Mouse (Mus musculus) Patski (cell line): ENCODE results near the gene 4921530L21Rik. TPM values are rescaled to one million over a fixed set of nuclear protein-coding genes. Genes with fewer than 3 reads are reported as not detected.

Experiments
- ATAC-seq: fragments of 100-300 bp; one replicate; pipeline ENCODE4 v1.8.0; 2021
- CTCF ChIA-PET: fragments of 350-600 bp; sonication (Branson Sonifier 250); formaldehyde crosslinking; loops from one replicate; lab custom pipeline; 2022; ENCODE audit warnings: inconsistent platforms; lab: Charles Lee
- POLR2A ChIA-PET: fragments of 350-600 bp; sonication (Branson Sonifier 250); formaldehyde crosslinking; loops from one replicate; lab custom pipeline; 2022; ENCODE audit warnings: antibody characterized with exemption, inconsistent platforms; lab: Charles Lee
- DNase-seq: peaks from one replicate; pipeline ENCODE4 v3.0.0-alpha.2; 2011; ENCODE audit warnings: low read depth, low spot score
- H3K27me3 ChIP-seq: fragments of 371-371 bp; one replicate; pipeline ENCODE4 v1.5.1; 2021
- CTCF ChIP-seq: fragments of 100-300 bp; IDR thresholded peaks from one replicate; pipeline ENCODE4 v1.5.1; 2021
- in situ Hi-C: fragments of 300-500 bp; cut with MboI; formaldehyde crosslinking; loops from 3 replicates; pipeline ENCODE4 v1.11.1; 2018; ENCODE audit warnings: low pct_unique_long_range_greater_than_20kb, mixed read lengths
- polyA plus RNA-seq: library from polyadenylated mRNA; unstranded; gene quantifications from one replicate; pipeline ENCODE4 v1.2.3, GENCODE M21; 2021

Gene 4921530L21Rik
- polyA plus RNA-seq = not detected

DNA sequence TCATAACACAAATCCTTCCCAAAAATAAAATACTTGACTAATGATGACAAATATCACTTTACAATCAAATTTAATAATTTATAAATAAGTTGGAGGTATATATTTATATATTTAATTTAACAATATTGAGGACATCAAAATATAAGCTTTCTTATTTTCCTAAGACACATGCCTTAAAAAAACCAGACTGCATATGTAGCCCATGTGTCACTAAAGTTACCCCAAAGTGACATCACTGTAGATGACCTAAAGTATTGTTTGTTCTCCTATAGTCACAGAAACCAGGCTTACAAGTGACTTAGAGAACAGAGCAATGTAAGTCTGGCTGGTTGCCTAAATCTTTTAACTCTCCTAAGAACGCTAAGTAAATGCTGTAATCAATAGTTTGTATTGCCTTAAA, at the start of gene 4921530L21Rik:
Gene 4921530L21Rik, plus strand, starts transcription at position 301 of the 400 bp plus-strand sequence.
- H3K27me3 ChIP-seq = no peaks in the 10 kb centered on the region
- in situ Hi-C loops = no loop called here
- CTCF ChIA-PET = no interaction called here
- DNase-seq (no peak), ATAC-seq (no peak)
- POLR2A ChIA-PET = no interaction called here
- no peak for TF ChIP-seq CTCF

DNA sequence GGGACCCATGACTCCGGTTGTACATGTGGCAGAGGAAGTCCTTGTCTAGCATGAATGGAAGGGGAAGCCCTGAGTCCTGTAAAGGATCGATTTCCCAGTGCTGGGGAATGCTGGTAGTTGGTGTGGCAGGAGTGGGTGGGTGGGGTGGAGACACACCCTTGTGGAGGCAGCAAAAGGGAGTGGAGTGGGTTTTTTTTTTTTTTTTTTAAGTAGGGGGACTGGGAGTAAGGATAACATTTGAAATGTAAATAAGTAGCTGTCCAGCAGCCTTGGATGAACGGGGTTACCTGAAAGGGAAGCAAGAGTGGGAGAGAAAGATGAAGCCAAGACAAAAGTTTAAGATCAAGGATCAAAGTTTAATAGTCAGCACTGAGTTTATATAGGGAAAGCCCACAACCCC, 47.2 kb upstream of the 4921530L21Rik start:
- CTCF ChIA-PET = no interaction called here
- no peaks in the 10 kb centered on the region for H3K27me3 ChIP-seq
- ATAC-seq = no peak
- POLR2A ChIA-PET = no interaction called here
- DNase-seq = no peak
- TF ChIP-seq CTCF = no peak
- in situ Hi-C loops = no loop called here

DNA sequence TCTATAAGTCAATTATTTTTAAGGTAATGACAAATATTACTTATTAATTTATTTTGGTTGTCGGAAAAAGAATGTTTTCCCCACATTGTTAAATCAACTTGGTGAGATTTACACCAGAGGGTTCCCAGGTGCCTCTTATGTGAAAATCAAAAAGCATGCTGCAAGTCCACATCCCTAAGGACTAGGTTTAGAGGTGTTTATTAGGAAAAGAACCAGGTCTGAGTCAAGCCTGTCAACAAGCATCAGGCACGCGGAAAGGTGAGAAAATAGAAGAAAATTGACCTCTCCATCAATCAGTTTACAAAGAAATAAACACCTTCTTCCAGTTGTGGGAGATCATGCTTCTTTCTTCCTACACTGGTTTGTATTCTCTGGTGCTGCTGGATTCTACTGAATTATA, 18.1 kb upstream of the 4921530L21Rik start:
- no peak for TF ChIP-seq CTCF
- H3K27me3 ChIP-seq = no peaks in the 10 kb centered on the region
- in situ Hi-C loops = no loop called here
- POLR2A ChIA-PET = no interaction called here
- CTCF ChIA-PET = no interaction called here
- DNase-seq = no peak
- no peak for ATAC-seq

DNA sequence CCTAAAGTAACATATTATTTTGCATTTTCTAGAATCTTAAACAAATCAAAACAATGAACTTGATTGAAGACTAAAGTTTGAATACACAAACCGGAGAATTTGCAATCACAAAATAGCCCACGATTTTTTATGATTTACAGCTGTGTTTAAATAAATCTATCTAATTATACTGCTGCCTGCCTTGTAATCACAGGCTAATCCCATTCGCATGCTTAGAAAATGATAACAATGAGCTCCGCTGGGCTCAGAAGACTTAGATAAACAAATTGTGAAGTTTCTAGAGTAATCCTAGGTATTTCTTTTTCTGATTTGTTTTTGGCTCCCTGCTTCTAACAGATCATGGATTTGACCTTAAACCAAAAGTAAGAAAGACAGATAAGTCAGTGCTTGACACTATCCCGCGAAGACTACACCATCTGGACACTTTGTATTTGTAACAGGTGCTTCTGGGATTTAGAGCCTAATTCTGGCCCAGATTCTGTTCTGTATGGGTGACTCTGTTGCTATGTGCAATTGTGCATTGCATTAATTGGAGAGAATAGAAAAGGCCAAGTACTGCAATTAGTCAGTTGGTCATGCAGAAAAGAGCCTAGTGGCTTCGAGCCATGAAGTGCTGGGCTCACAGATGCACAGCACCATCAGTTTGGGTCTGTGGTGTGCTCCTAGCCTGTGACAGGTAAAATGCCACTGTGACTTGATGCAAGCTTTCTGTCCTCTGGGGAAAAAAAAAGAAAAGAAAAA, 15.2 kb upstream of the 4921530L21Rik start:
- ATAC-seq = no peak
- DNase-seq = no peak
- no peaks in the 10 kb centered on the region for H3K27me3 ChIP-seq
- in situ Hi-C loops = no loop called here
- no peak for TF ChIP-seq CTCF
- POLR2A ChIA-PET = no interaction called here
- CTCF ChIA-PET = no interaction called here

DNA sequence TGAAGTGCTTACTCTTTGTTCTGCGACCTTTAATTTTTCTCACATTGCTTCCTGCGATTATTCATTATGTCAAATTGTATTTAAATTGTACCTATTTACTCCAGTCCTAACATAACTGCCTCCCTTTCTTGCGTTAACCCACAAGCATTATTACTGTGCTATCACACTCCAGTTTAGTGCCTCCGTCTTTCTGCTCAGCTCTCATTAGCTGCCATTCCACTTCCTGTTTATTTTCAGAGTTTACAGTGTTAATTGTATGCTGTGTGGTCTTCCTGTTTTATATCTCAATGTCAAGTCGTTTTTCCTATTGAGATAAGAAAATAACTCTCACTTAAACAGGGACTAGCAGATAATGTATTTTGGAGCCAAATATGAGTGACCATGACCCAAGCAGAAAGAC, 9.0 kb upstream of the 4921530L21Rik start:
- POLR2A ChIA-PET = no interaction called here
- CTCF ChIA-PET = no interaction called here
- DNase-seq (no peak), ATAC-seq (no peak)
- H3K27me3 ChIP-seq = no peaks in the 10 kb centered on the region
- in situ Hi-C loops = no loop called here
- TF ChIP-seq CTCF = no peak

DNA sequence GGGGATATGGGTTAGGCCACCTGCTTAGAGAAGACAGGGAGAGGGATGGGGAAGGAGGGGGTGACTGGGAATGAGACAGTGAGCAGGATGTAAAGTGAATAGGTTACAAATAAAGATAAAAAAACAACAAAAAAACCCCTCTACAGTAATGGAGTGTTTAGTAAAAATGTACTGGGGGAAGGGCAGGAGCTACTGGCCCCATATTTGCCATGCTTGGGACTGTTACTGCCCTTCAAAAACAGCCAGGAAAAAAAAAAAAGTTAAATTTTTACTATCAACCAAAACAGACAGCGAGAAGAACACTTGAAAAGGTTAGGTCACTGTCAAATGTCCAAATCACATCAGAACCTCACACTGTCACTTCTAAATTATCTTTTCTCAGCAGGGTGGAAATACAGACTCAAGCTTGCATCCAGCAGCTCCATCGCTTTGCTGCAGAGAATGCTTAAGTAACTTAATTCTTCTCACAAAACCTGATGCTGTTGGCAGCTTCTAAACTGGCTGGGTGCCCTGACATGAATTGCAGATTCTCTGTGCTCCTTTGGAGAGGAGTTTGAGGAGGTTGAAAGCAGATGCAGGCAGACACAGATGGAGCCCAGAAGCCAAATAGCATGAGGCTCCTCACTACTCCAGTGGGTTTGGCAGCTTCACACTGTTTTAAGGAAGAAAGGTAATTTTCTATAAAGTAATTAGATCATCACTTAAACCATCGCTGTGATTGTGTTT, 4.1 kb upstream of the 4921530L21Rik start:
- ChIA-PET POLR2A (no interaction called here), CTCF (no interaction called here)
- no peaks in the 10 kb centered on the region for H3K27me3 ChIP-seq
- DNase-seq = no peak
- in situ Hi-C loops = no loop called here
- no peak for TF ChIP-seq CTCF
- no peak for ATAC-seq

DNA sequence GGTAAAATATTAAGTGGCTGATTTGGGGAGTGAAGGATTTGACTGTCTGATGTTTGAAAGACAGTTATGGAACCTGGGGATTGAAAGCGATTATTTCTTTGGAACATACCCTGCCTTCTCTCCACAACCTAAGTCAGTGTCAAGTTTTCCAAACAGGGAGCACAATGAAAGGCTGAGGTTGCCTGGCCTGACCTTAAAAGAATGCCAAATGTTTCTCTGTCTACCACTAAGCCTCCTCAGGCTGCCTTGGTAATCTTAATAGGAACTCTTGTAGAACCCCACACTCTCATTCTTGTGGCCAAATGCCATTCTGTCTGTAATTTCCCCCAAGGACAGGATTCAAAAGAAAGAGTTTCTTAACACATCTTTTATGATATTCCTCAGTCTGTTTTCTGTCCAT, 3.5 kb upstream of the 4921530L21Rik start:
- ATAC-seq (no peak), DNase-seq (no peak)
- ChIA-PET POLR2A (no interaction called here), CTCF (no interaction called here)
- in situ Hi-C loops = no loop called here
- TF ChIP-seq CTCF = no peak
- H3K27me3 ChIP-seq = no peaks in the 10 kb centered on the region

DNA sequence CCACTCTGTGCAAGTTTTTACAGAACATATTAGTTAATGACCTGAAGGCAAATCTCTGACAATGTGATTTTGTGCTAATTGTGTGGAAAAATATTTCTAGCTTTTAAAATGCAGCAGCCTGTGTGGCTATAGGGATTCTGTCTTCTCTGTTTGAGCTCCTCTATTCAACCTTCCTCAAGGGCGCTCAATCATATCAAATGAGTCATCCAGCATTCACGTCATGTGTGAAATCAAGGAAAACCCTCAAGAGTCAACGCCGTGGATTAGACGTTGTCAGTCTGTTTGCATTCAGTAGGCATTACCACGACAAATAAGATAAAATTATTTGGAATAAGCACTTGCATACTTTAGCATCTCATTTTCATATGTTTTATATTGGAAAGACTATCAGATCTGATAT, 18.4 kb downstream of the 4921530L21Rik start:
- ChIA-PET CTCF (interaction anchor here (1.2 kb wide), 1 partner anchor 48 kb away, joined by 3 read pairs; no protein-coding TSS in a partner anchor), POLR2A (no interaction called here)
- DNase-seq = no peak
- ATAC-seq = no peak
- no peak for TF ChIP-seq CTCF
- in situ Hi-C loops = no loop called here
- no peaks in the 10 kb centered on the region for H3K27me3 ChIP-seq

DNA sequence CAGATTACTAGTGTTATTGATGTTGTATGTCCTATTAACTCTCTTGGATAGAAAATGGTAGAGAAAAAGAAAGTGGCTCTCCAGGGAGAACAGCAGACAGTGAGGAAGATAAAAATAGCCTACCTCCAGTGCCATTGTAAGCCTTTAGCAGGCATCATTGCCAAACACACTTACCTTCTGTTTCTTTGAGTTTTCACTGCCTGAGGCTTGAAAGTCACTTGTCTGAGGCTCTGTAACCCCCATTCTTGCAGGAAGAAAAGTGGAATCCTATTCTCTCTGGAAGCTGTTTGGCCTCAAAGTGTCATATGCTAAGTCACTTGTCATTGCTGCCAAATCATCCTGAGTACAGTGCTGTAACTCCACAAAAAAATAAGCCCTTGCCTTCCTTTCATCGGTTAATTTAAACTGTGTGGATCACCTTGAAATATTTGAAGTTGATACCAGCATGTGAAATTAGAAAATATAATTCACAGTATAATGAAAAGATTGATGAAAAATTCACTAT, 23.6 kb downstream of the 4921530L21Rik start:
- no peak for TF ChIP-seq CTCF
- ATAC-seq = no peak
- in situ Hi-C loops = no loop called here
- POLR2A ChIA-PET = interaction anchor here (0.7 kb wide), 1 partner anchor 19 kb away, joined by 4 read pairs; no protein-coding TSS in a partner anchor
- no peak for DNase-seq
- no peaks in the 10 kb centered on the region for H3K27me3 ChIP-seq
- CTCF ChIA-PET = no interaction called here

DNA sequence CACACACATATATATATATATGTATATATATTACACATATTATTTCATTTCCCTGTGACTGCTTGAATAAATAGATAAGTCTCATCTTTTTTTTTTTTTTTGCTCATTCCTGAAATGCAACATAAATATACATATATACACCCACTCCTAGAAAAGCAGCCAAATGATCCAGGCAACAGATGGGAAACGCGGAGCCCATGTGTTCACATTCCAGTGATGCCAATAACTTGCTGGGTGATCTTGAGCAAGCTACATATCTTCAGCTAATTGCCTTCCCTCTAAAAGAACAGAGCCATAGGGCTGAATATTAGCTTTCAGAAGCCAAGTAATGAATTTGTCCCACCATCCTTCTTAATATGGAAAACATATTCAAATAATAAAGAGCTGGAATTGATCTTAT, 32.2 kb downstream of the 4921530L21Rik start:
- no peak for TF ChIP-seq CTCF
- DNase-seq = no peak
- ATAC-seq = no peak
- H3K27me3 ChIP-seq = no peaks in the 10 kb centered on the region
- in situ Hi-C loops = no loop called here
- ChIA-PET POLR2A (no interaction called here), CTCF (no interaction called here)

DNA sequence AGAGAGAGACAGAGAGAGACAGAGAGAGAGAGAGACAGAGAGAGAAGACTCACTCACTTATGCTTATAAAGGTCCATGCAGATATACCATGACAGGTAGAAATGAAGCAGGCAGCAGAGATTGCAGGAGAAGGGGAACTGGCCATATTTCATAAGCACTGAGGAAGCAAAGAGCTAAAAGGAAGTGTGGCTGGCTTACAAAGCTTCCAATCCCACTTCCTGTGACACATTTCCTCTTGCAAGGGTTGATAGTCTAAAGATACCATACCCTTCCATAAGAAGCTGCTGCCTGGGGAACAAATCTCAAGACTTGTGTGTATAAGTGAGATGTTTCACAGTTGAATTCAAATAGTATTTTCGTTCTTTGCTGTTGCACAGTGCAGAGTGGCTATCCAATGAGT, 45.7 kb downstream of the 4921530L21Rik start:
- ATAC-seq (no peak), DNase-seq (no peak)
- no peak for TF ChIP-seq CTCF
- CTCF ChIA-PET = no interaction called here
- POLR2A ChIA-PET = no interaction called here
- no peaks in the 10 kb centered on the region for H3K27me3 ChIP-seq
- in situ Hi-C loops = no loop called here
